Mouse (Mus musculus) G1E (cell line): ENCODE measurements around the gene Tbrg1. TPM values are rescaled to one million over a fixed set of nuclear protein-coding genes. Genes with fewer than 3 reads are reported as not detected.
A peak's percentile ranks its signal among the peaks of the same experiment; 100 is the strongest.

ENCODE experiments used
- ATAC-seq: 2 replicates; pipeline ENCODE4 v1.8.0; 2016; ENCODE audit warnings: mild to moderate bottlenecking; ENCODE audit not compliant: insufficient number of reproducible peaks, poor library complexity, low FRiP score, severe bottlenecking; ENCODE audit errors: extremely low read depth
- DNase-seq: peaks from one replicate; pipeline ENCODE4 v3.0.0; 2012; ENCODE audit warnings: low spot score
- H3K27me3 ChIP-seq: 2 replicates; pipeline ENCODE4 v1.6.1; 2012; ENCODE audit warnings: mild to moderate bottlenecking, low read length, inconsistent platforms; ENCODE audit not compliant: insufficient read depth
- H3K36me3 ChIP-seq: replicated peaks from 2 replicates; pipeline ENCODE3; 2012; ENCODE audit warnings: mild to moderate bottlenecking, inconsistent platforms
- H3K4me1 ChIP-seq: 2 replicates; pipeline ENCODE4 v1.6.1; 2012; ENCODE audit warnings: low read depth, low read length, inconsistent platforms, mixed read lengths; ENCODE audit not compliant: insufficient read depth
- H3K4me3 ChIP-seq: 2 replicates; pipeline ENCODE4 v1.5.1; 2012; ENCODE audit warnings: low read depth, mild to moderate bottlenecking, inconsistent platforms, low read length, moderate library complexity, mixed read lengths
- H3K9me3 ChIP-seq: replicated peaks from 2 replicates; pipeline ENCODE4 v1.6.1; 2012; ENCODE audit warnings: inconsistent platforms
- CTCF ChIP-seq: IDR thresholded peaks from 2 replicates; pipeline ENCODE4 v1.5.1; 2012; ENCODE audit warnings: low read depth, low read length, inconsistent platforms, mixed read lengths
- GATA1 ChIP-seq: IDR thresholded peaks from 2 replicates; pipeline ENCODE4 v1.6.1; 2012; ENCODE audit warnings: borderline replicate concordance, low read length, inconsistent platforms, mixed read lengths
- GATA2 ChIP-seq: IDR thresholded peaks from 2 replicates; pipeline ENCODE4 v1.6.1; 2012; ENCODE audit warnings: low read depth, low read length, inconsistent platforms, borderline replicate concordance
- POLR2AphosphoS5 ChIP-seq: IDR thresholded peaks from 2 replicates; pipeline ENCODE4 v1.6.1; 2012; ENCODE audit warnings: low read depth, low read length, inconsistent platforms; ENCODE audit not compliant: insufficient replicate concordance
- TAL1 ChIP-seq: conservative IDR thresholded peaks from 2 replicates; pipeline ENCODE4 v1.6.1; 2012; ENCODE audit warnings: low read depth, low read length, inconsistent platforms, mixed read lengths
- polyA plus RNA-seq: library from polyadenylated mRNA; stranded (reverse); fragments of >175 nt; gene quantifications from 2 replicates; pipeline ENCODE4 v1.2.3, GENCODE M21; 2012
- total RNA-seq, 2 experiments: library from RNA; stranded (forward) in 1 of 2; stranded (reverse) in 1 of 2; fragments of 200-1000 nt in 1 of 2; fragments of >200 nt in 1 of 2; fragmentation: Nextera tagmentation in 1 of 2; gene quantifications; 2 replicates each; pipeline ENCODE4 v1.2.3; 2014 to 2017

Gene Tbrg1
- total and polyA plus RNA-seq, 3 experiments: 82.7 to 123 (median 122) TPM

DNA sequence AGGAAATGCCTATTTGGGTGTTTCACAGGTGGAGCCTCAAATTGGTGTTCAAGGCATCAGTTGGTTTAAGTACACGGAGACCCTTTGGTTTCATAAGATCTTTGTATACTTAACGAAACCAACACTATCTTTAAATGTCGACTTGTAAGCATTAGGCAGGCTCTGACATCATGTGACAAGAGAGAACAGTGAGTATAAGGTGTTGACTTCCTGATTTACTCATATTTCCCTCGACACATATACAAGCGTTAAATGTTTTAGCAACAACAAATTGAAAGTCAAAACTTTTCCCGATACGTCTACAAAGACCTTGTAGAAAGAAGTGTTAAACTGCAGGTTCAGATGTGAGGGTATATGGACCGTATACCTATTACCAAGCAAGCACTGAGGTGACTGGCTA lies 1.2 kb downstream of the Tbrg1 start:
- peaks cover 42% of the 10 kb centered on the region for H3K36me3 ChIP-seq
- 0 out of 2 replicates have a peak, but pooled peaks have one; percentile 23 for ATAC-seq
- TF ChIP-seq TAL1: no peak
- TF ChIP-seq GATA2: no peak
- TF ChIP-seq POLR2AphosphoS5: no peak
- peak overlapping the region; percentile 87 for H3K4me3 ChIP-seq
- peak; percentile 20 for DNase-seq
- H3K4me1 ChIP-seq: peaks cover 4% of the 10 kb centered on the region
- H3K9me3 ChIP-seq: no peaks in the 10 kb centered on the region
- H3K27me3 ChIP-seq: no peaks in the 10 kb centered on the region

DNA sequence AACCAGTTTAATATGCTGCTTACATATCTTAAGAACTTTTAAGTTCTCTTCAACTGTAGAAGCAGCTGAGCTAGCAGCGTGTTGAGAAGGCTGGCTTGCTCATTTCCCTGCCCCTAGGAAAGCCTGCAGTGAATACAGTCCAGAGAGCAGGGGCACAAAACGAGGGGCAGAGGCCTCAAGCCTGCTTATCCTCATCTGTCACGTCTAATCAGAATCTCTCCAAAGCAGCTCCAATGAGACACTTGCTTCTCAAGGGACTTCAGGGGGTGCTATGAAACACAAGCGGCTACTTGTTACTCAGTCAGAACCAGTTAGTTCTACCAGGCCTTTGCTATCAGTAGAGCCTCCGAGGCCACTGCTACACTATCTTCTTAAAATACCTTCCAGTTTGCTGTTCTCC lies 3.3 kb downstream of the Tbrg1 start:
- H3K4me3 ChIP-seq: no peak overlapping the region
- TF ChIP-seq CTCF (no peak), TAL1 (no peak), GATA1 (no peak), POLR2AphosphoS5 (no peak), GATA2 (no peak)
- ATAC-seq (no peak), DNase-seq (no peak)
- H3K27me3 ChIP-seq: no peaks in the 10 kb centered on the region
- no peaks in the 10 kb centered on the region for H3K9me3 ChIP-seq
- H3K4me1 ChIP-seq: peaks cover 4% of the 10 kb centered on the region
- peaks cover 63% of the 10 kb centered on the region for H3K36me3 ChIP-seq

DNA sequence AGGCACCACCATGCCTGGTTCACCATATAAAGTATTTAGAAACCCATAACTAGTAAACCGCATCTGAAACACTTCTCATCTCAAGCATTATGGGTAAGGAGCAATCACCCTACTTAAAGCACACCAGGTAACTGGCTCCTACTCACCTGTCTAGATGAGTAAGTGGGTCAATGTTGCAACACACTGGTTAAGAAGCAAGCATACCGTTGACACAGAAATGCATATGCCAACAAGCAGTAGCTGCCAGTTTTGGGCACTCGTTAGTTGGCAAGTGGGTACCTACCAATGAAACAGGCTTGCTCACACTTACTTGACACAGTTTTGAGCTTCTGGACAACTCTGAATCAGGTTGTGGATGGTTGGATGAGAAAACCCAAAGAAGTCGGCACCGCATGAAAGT lies 6.5 kb downstream of the Tbrg1 start:
- no peaks in the 10 kb centered on the region for H3K4me1 ChIP-seq
- DNase-seq (no peak), ATAC-seq (no peak)
- TF ChIP-seq GATA1: no peak
- TF ChIP-seq GATA2: no peak
- TF ChIP-seq POLR2AphosphoS5: no peak
- no peak for TF ChIP-seq TAL1
- no peak for TF ChIP-seq CTCF
- peaks cover 92% of the 10 kb centered on the region for H3K36me3 ChIP-seq
- no peaks in the 10 kb centered on the region for H3K27me3 ChIP-seq
- H3K4me3 ChIP-seq: no peak overlapping the region
- H3K9me3 ChIP-seq: no peaks in the 10 kb centered on the region

DNA sequence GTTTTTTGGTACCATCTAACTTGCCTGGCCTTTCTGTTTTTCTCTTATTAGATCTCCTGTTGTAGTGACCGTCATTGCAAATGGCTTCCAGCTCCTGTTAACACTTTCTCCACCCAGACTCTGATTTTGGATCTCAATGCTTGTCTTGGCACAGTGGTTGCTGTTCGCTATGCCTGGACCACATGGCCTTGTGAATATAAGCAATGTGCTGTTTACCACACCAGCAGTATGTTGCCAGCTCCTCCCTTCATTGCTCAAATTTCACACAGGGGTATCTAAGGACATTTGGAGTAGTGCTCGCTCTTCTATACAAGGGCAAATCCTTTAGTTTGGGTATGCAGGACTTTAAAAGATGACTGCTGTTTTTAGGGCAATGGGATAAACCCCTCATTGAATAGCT lies 10.9 kb downstream of the Tbrg1 start:
- no peak for DNase-seq

DNA sequence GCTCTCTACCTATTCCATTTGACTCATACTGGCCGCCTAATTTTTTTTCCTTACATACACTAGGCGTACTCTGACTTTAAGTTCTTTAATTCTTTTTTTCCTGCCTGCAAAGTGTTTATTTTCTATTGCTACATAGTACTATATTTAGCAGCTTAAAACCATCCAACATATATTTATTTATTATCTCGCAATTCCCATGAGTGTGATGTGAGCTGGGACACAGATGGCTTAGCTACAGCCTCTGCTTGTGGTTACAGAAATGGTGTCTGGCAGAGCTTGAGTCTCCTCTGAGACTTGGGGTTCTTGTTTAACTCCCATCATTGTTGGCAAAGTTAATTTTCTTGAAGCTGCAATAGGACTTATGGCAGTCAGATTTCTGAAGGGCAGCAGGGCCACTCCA lies 18.4 kb downstream of the Tbrg1 start:
- ATAC-seq: no peak
- H3K9me3 ChIP-seq: no peaks in the 10 kb centered on the region
- peaks cover 70% of the 10 kb centered on the region for H3K36me3 ChIP-seq
- no peak for DNase-seq
- no peak for TF ChIP-seq POLR2AphosphoS5
- TF ChIP-seq GATA2: no peak
- TF ChIP-seq GATA1: no peak
- TF ChIP-seq TAL1: no peak
- no peak for TF ChIP-seq CTCF
- no peaks in the 10 kb centered on the region for H3K4me1 ChIP-seq
- H3K27me3 ChIP-seq: no peaks in the 10 kb centered on the region
- H3K4me3 ChIP-seq: no peak overlapping the region

More for the DNA sequence above, 10.9 kb downstream of the Tbrg1 start:
- H3K4me3 ChIP-seq: no peak overlapping the region
- no peak for ATAC-seq
- no peaks in the 10 kb centered on the region for H3K9me3 ChIP-seq
- H3K4me1 ChIP-seq: no peaks in the 10 kb centered on the region; the same call in 1 of the 2 replicates
- no peaks in the 10 kb centered on the region for H3K27me3 ChIP-seq
- peaks cover 96% of the 10 kb centered on the region for H3K36me3 ChIP-seq
- TF ChIP-seq POLR2AphosphoS5 (no peak), TAL1 (no peak), GATA2 (no peak), CTCF (no peak), GATA1 (no peak)

DNA sequence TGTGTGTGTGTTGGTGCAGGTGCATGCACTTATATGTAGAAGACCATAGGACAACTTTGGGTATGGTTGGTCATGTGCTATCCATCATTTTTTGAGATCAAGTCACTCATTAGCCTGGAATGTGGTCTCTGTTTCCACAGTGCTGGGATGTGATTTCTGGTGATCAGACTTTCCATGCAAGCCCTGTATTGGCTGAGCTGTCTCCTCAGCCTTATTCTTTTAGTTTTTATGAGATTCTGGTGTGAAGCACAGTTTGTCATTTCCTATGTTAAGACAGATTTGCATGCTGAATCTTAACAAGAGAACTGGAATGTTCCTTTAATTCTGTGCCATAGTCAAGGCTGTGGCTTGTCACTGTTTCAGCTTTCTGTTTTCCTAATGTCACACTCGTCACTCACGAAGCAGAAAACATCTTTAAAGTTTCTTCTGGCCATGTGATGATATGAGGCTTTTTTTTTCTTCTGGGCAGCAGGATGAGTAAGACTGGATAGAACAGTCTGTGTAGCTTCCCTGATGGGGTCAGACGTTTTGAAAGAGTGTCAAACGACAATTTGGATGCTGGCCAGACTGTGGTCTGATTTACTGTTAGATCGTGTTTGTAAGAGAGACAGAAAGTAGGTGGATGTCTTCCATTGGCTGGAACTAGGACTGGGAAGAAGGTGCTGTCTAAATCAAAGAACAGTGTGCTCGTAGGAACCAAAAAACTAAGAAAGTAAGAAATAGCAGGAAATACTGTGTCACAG lies 20.1 kb downstream of the Tbrg1 start:
- no peaks in the 10 kb centered on the region for H3K9me3 ChIP-seq
- no peaks in the 10 kb centered on the region for H3K27me3 ChIP-seq
- peaks cover 69% of the 10 kb centered on the region for H3K36me3 ChIP-seq
- DNase-seq (no peak), ATAC-seq (no peak)
- no peak for TF ChIP-seq GATA1
- TF ChIP-seq CTCF: no peak
- TF ChIP-seq GATA2: no peak
- no peak for TF ChIP-seq TAL1
- TF ChIP-seq POLR2AphosphoS5: no peak
- H3K4me1 ChIP-seq: no peaks in the 10 kb centered on the region
- H3K4me3 ChIP-seq: no peak overlapping the region
